Mouse (Mus musculus) heart, embryonic 12.5 days (tissue): ENCODE data around the gene Fbxl17. TPM values are rescaled to one million over a fixed set of nuclear protein-coding genes. Genes with fewer than 3 reads are reported as not detected.
A peak's percentile ranks its signal among the peaks of the same experiment; 100 is the strongest.

Experiments
- ATAC-seq: fragments of 200-750 bp; cut with Nextera tagmentation; 2 replicates; pipeline ENCODE4 v1.8.0; 2017; ENCODE audit warnings: moderate TSS enrichment, moderate library complexity; ENCODE audit not compliant: insufficient number of reproducible peaks, low FRiP score
- H3K27ac ChIP-seq: fragments of 300-500 bp; sonication (generic); 2 replicates; pipeline ENCODE4 v1.5.1; 2016; ENCODE audit warnings: mild to moderate bottlenecking, moderate library complexity; ENCODE audit not compliant: poor library complexity, severe bottlenecking
- H3K27me3 ChIP-seq: fragments of 300-500 bp; sonication (generic); replicated peaks from 2 replicates; pipeline ENCODE4 v1.6.1; 2016; ENCODE audit warnings: mild to moderate bottlenecking, moderate library complexity
- H3K36me3 ChIP-seq: fragments of 300-500 bp; sonication (generic); 2 replicates; pipeline ENCODE4 v1.6.1; 2016; ENCODE audit warnings: mild to moderate bottlenecking, moderate library complexity
- H3K4me1 ChIP-seq: fragments of 300-500 bp; sonication (generic); replicated peaks from 2 replicates; pipeline ENCODE4 v1.6.1; 2016; ENCODE audit warnings: mild to moderate bottlenecking
- H3K4me2 ChIP-seq: fragments of 300-500 bp; sonication (generic); 2 replicates; pipeline ENCODE4 v1.6.1; 2016; ENCODE audit warnings: mild to moderate bottlenecking, moderate library complexity
- H3K4me3 ChIP-seq: fragments of 300-500 bp; sonication (generic); 2 replicates; pipeline ENCODE4 v1.5.1; 2016; ENCODE audit warnings: mild to moderate bottlenecking
- H3K9ac ChIP-seq: fragments of 300-500 bp; sonication (generic); 2 replicates; pipeline ENCODE4 v1.6.1; 2016; ENCODE audit warnings: mild to moderate bottlenecking, moderate library complexity
- H3K9me3 ChIP-seq: fragments of 300-500 bp; sonication (generic); replicated peaks from 2 replicates; pipeline ENCODE4 v1.6.1; 2016; ENCODE audit warnings: mild to moderate bottlenecking, moderate library complexity
- WGBS: fragments of 180-500 bp; shearing (Covaris S2); methylation state at CpG from one replicate; pipeline ENCODE4 v1.1.7; 2016; 5-methylcytosine and 5-hydroxymethylcytosine counted together
- polyA plus RNA-seq: library from polyadenylated mRNA; unstranded; fragments of >200 nt; fragmentation: Nextera tagmentation; extraction: Ambion mirVana; gene quantifications from 2 replicates; pipeline ENCODE4 v1.2.1, GENCODE M21; 2016

Gene Fbxl17
- 7.1 and 7.6 TPM in 2 replicates for polyA plus RNA-seq

DNA sequence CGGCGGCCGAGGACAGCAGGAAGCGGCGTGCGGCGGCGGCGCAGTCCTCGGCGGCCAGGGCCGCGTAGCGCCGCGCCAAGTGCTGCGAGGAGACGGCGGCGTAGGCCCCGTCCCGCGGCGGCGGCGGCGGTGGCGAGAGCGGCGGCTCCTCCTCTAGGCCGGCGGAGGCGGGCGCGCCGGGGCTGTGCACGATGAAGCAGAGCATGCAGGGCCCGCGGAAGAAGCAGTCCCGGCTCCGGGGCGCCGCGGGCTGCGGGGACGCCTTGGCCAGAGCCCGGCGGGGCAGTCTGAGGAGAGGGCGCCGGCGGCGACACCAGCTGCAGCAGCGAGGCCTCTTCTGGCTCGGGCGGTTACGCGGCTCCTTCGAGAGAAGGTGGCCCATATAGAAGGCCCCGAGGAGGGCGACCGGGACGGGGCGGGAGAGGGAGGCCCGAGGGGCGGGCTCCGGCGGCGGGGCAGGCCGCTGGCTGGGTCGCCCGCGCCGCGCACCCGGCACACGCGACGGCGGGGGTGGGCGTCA, at the start of gene Fbxl17:
Gene Fbxl17, minus strand, starts transcription at position 382 of the 520 bp plus-strand sequence.
- ATAC-seq = peak; percentile 65
- under 1% methylated on average over 65 of the region's 80 CpGs for WGBS
- H3K9ac ChIP-seq = peak within 1 kb of the TSS; percentile 96

GRCm38 (mm10) chr17:63547465-63547864, 47.6 kb upstream of the Fbxl17 start:
- no peak for ATAC-seq
- Histone ChIP-seq H3K4me3 (no peak overlapping the region), H3K27me3 (no peaks in the 10 kb centered on the region), H3K9ac (no peak overlapping the region), H3K4me1 (no peaks in the 10 kb centered on the region), H3K36me3 (no peaks in the 10 kb centered on the region), H3K9me3 (peaks cover 10% of the 10 kb centered on the region; the same call in 1 of the 2 replicates), H3K27ac (no peak overlapping the region), H3K4me2 (no peak overlapping the region)
- 74% methylated on average over 4 of the region's 4 CpGs for WGBS

More for the DNA sequence above, at the start of gene Fbxl17:
- peak within 1 kb of the TSS; percentile 70 for H3K4me2 ChIP-seq
- no peaks in the 10 kb centered on the region for H3K9me3 ChIP-seq
- peak within 1 kb of the TSS; percentile 98 for H3K27ac ChIP-seq
- H3K4me3 ChIP-seq = peak within 1 kb of the TSS; percentile 90
- no peaks in the 10 kb centered on the region for H3K27me3 ChIP-seq
- H3K36me3 ChIP-seq = no peaks in the 10 kb centered on the region
- H3K4me1 ChIP-seq = peaks cover 26% of the 10 kb centered on the region

GRCm38 (mm10) chr17:63534576-63535265, 34.9 kb upstream of the Fbxl17 start:
- H3K9me3 ChIP-seq = no peaks in the 10 kb centered on the region

DNA sequence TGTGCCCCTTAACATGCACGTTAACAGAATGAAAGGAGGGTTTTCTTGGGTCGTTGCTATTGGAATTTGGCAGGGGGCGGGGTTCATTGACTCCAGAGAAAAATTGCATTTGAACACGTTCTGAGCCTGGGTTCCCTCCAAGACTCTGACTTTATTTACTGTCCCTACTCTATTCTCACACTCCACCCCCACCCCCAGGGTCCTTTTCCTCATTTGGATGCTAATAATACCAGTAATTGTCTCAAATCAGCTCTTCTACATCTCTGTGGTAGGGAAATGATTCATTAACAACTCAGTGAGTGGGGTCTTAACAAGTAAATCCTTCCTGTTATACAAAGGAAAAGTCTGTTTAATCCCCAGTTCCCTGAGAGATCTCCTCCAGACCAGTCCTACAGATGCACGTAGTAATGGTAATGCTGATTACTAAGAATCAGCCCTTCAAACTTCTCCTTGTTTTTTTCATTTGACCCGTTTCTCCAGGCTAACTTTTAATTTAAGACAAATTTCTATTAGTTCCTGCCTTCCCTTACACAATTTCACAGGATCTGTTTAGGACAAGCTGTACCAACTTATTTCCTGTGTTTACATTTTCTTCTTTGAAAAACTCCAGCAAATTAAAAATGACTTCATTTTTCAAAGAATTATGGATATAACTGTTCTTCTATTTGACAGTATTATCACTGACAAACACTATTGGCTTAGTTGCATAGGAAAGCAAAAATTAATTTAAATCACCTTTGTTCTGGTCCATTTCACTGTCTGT, 33.4 kb upstream of the Fbxl17 start:
- Histone ChIP-seq H3K27me3 (no peaks in the 10 kb centered on the region), H3K4me2 (no peak overlapping the region), H3K9ac (no peak overlapping the region), H3K4me3 (no peak overlapping the region), H3K36me3 (no peaks in the 10 kb centered on the region), H3K27ac (no peak overlapping the region), H3K4me1 (no peaks in the 10 kb centered on the region), H3K9me3 (no peaks in the 10 kb centered on the region)
- no peak for ATAC-seq
- WGBS = 46% methylated on average over 6 of the region's 6 CpGs

More at GRCm38 (mm10) chr17:63534576-63535265, 34.9 kb upstream of the Fbxl17 start:
- H3K27me3 ChIP-seq = no peaks in the 10 kb centered on the region
- no peak overlapping the region for H3K4me3 ChIP-seq
- no peak overlapping the region for H3K27ac ChIP-seq
- H3K4me1 ChIP-seq = no peaks in the 10 kb centered on the region
- no peak overlapping the region for H3K4me2 ChIP-seq
- WGBS = 81% methylated on average over 17 of the region's 17 CpGs
- H3K9ac ChIP-seq = no peak overlapping the region
- H3K36me3 ChIP-seq = no peaks in the 10 kb centered on the region
- ATAC-seq = no peak

GRCm38 (mm10) chr17:63529476-63529875, 29.7 kb upstream of the Fbxl17 start:
- Histone ChIP-seq H3K27ac (no peak overlapping the region), H3K27me3 (no peaks in the 10 kb centered on the region), H3K9ac (no peak overlapping the region), H3K4me3 (no peak overlapping the region), H3K9me3 (no peaks in the 10 kb centered on the region), H3K4me2 (no peak overlapping the region), H3K4me1 (no peaks in the 10 kb centered on the region), H3K36me3 (no peaks in the 10 kb centered on the region)
- no peak for ATAC-seq
- WGBS = 78% methylated on average over 6 of the region's 6 CpGs

DNA sequence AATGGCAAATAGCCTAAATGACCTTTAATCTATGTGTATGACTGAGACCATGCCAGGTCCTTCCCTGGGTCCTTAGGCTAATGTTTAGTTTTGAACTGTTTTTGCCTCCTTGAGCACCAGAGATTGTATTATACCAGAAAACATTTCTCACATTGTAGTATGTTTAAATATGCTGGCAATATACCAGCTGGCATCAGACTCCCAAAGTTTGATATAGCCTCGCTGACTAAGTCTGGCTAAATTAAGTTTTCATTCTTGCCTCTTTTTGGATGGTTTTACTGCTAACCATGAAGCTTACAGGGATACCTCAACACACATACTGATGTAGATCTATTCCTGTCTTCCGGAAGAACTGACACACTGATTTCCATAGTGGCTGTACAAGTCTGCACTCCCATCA, 20.9 kb upstream of the Fbxl17 start:
- H3K4me2 ChIP-seq = no peak overlapping the region
- no peak overlapping the region for H3K4me3 ChIP-seq
- no peaks in the 10 kb centered on the region for H3K27me3 ChIP-seq
- no peak for ATAC-seq
- H3K9ac ChIP-seq = no peak overlapping the region
- H3K9me3 ChIP-seq = 0 out of 2 replicates have a peak, but pooled peaks cover 3% of the 10 kb centered on the region
- no peaks in the 10 kb centered on the region for H3K4me1 ChIP-seq
- no peak overlapping the region for H3K27ac ChIP-seq
- 73% methylated on average over 2 of the region's 2 CpGs for WGBS
- no peaks in the 10 kb centered on the region for H3K36me3 ChIP-seq

GRCm38 (mm10) chr17:63510451-63510850, 10.6 kb upstream of the Fbxl17 start:
- Histone ChIP-seq H3K4me2 (no peak overlapping the region), H3K27me3 (no peaks in the 10 kb centered on the region), H3K9ac (no peak overlapping the region), H3K27ac (no peak overlapping the region), H3K4me3 (no peak overlapping the region), H3K9me3 (no peaks in the 10 kb centered on the region), H3K4me1 (no peaks in the 10 kb centered on the region), H3K36me3 (no peaks in the 10 kb centered on the region)
- ATAC-seq = no peak
- WGBS = 84% methylated on average over 2 of the region's 2 CpGs

DNA sequence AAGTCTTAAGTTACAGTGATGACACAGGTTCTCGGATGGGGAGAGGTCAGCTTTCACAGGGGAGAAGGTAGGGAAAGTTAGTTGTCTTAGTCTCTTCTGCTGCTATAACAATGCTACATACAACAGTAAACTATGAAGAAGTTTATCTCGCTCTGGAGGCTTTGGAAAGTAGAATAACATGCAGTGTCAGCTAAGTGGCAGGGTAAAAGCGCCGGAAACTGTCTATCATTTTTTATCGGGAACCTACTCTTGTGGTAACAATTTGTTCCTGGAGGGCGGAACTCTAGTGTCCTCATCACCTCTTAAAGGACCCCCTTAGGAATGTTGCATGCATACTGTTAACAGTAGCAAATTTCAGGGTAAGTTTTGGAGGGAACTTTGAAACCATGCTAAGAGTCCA, 1.3 kb upstream of the Fbxl17 start:
- Histone ChIP-seq H3K9me3 (no peaks in the 10 kb centered on the region), H3K9ac (peak overlapping the region; percentile 96; the same call in 1 of the 2 replicates), H3K27me3 (no peaks in the 10 kb centered on the region), H3K36me3 (no peaks in the 10 kb centered on the region), H3K4me3 (peak overlapping the region; percentile 90; the same call in 1 of the 2 replicates), H3K4me2 (peak overlapping the region; percentile 70), H3K27ac (no peak overlapping the region), H3K4me1 (peaks cover 25% of the 10 kb centered on the region)
- 87% methylated on average over 6 of the region's 6 CpGs for WGBS
- ATAC-seq = no peak

DNA sequence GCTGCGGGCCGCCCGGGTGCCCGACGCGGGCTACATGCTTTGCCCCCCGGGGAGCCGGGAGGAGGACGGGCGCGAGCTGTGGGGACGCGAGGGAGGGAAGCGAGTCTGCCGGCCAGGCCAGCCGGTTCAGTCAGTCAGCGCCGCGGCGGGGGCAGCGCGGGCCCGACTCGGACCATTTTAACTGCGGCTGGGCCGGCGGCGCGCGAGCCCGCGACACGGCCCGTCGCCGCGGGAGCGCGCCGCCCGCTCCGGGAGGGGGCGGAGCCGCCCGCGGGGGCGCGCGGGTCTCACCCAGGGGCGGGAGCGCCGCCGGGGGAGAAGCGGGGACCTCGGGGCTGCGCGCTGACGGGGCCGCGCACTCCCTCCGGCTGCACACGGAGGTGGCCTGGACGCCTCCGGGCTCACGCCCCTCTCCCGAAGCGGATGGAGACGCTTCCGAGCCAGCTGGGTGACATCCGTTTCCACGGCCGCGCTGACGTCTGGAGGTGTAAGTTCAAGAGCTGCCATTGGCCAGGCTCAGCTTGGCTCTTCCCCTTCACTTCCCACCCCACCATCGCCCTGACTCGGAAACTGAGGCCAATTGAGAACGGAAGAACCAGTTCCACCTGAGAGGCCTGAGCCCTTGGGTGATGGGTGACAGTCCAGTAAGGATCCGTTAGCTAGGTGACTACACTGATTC, 478 bp upstream of the Fbxl17 start:
- 1% methylated on average over 57 of the region's 78 CpGs for WGBS
- H3K4me3 ChIP-seq = peak overlapping the region; percentile 90
- H3K4me1 ChIP-seq = peaks cover 26% of the 10 kb centered on the region
- peak overlapping the region; percentile 96 for H3K9ac ChIP-seq
- H3K36me3 ChIP-seq = no peaks in the 10 kb centered on the region
- peak; percentile 87 for ATAC-seq
- H3K27ac ChIP-seq = peak overlapping the region; percentile 98
- H3K27me3 ChIP-seq = no peaks in the 10 kb centered on the region
- H3K9me3 ChIP-seq = no peaks in the 10 kb centered on the region
- peak overlapping the region; percentile 70 for H3K4me2 ChIP-seq

- 4% methylated on average over 70 of the region's 90 CpGs for WGBS
- ATAC-seq = peak; percentile 51
- H3K36me3 ChIP-seq = no peaks in the 10 kb centered on the region
- no peaks in the 10 kb centered on the region for H3K9me3 ChIP-seq
- peaks cover 26% of the 10 kb centered on the region for H3K4me1 ChIP-seq
- peak overlapping the region; percentile 96 for H3K9ac ChIP-seq
- peak overlapping the region; percentile 90 for H3K4me3 ChIP-seq
- H3K27ac ChIP-seq = peak overlapping the region; percentile 98
- H3K4me2 ChIP-seq = peak overlapping the region; percentile 70
- H3K27me3 ChIP-seq = no peaks in the 10 kb centered on the region
Observed at GRCm38 (mm10) chr17:63498717-63499635, 841 bp downstream of the Fbxl17 start.
